8 mouse cellular contexts compared by ENCODE assay signal in genomic region chr5:74092833-74093555, GRCm38 (mm10). TPM values are rescaled to one million over a fixed set of nuclear protein-coding genes. Genes with fewer than 3 reads are reported as not detected.
DNase-seq lines count a peak whose midpoint lies in the region; ATAC-seq lines count a peak whose summit lies in the region.

No protein-coding gene starts in this region.

- no peaks in the 10 kb centered on the region for H3K27me3 ChIP-seq in hindbrain, embryonic 11.5 days (ENCODE audit: control insufficient read depth, insufficient read depth, low read length)

- peak; percentile 98 for ATAC-seq in hindbrain, embryonic 11.5 days (ENCODE audit: low FRiP score)

- H3K4me2 ChIP-seq in hindbrain, embryonic 11.5 days (replicated peaks; ENCODE audit: low read depth, low read length): peak overlapping the region; percentile 57

- peak overlapping the region; percentile 99 for H3K9ac ChIP-seq in hindbrain, embryonic 11.5 days (ENCODE audit: low read depth, low read length)

- H3K4me3 ChIP-seq in hindbrain, embryonic 11.5 days (ENCODE audit: low read depth, low read length): peak overlapping the region; percentile 96

- no peaks in the 10 kb centered on the region for H3K36me3 ChIP-seq in hindbrain, embryonic 11.5 days (ENCODE audit: control insufficient read depth, insufficient read depth, low read length)

- H3K4me1 ChIP-seq in hindbrain, embryonic 11.5 days (replicated peaks; ENCODE audit: control insufficient read depth, insufficient read depth, low read length): peaks cover 5% of the 10 kb centered on the region; the same call in 1 of the 2 replicates

- peak; percentile 97 for DNase-seq in Muller cell, postnatal 12 days (ENCODE audit: inconsistent ontology term)
- DNase-seq in cerebellum, adult 9-11 months: peak; percentile 97
- peak; percentile 95 to 96 for DNase-seq in frontal cortex, adult 2 months (ENCODE audit: extremely low spot score in 1 of 2, low spot score in 1 of 2)
- DNase-seq in hindbrain, embryonic 11.5 days (ENCODE audit: low spot score): peak; percentile 93
- DNase-seq in layer of hippocampus, postnatal 10 days (ENCODE audit: low spot score in 2 of 2): peak; percentile 85 to 89
- peak; percentile 97 for DNase-seq in lung, postnatal 10 days
- DNase-seq in ovary, postnatal 36 days (ENCODE audit: low spot score): peak; percentile 85
- peak; percentile 88 for DNase-seq in thymus, postnatal 25 days

- peak overlapping the region; percentile 80 for H3K27ac ChIP-seq in hindbrain, embryonic 11.5 days (ENCODE audit: low read depth, low read length)

- no peaks in the 10 kb centered on the region for H3K9me3 ChIP-seq in hindbrain, embryonic 11.5 days (ENCODE audit: control insufficient read depth, low read length)

- WGBS in hindbrain, embryonic 11.5 days: under 1% methylated on average over 49 of the region's 57 CpGs

RNA-seq across cellular contexts. Expression of gene Usp46, which starts 24.8 kb away (rescaled TPM):
- 77.2 and 80.6 TPM in 2 replicates for polyA plus RNA-seq in frontal cortex, adult 2 months (2012; rRNA removed)
- 36.7 and 38.4 TPM in 2 replicates for polyA plus RNA-seq in hindbrain, embryonic 11.5 days (2014; fragmentation: Nextera tagmentation; extraction: Ambion mirVana)
- 100 to 1,000 TPM; 109 to 136 TPM for total RNA-seq in layer of hippocampus, postnatal 10 days (2021)

Comparison
In these comparisons a context has a peak if more than half of its experiments do, and no peak if none do; other contexts are left out.
1. Peak in every context shown above with its lines: DNase-seq, ATAC-seq, H3K4me3 ChIP-seq and H3K27ac ChIP-seq.